Mouse (Mus musculus) heart, adult 2 months (tissue): ENCODE measurements around the gene Hoxb6.

Experiments used
- CTCF ChIP-seq: fragments of 200-600 bp; IDR thresholded peaks from 2 replicates; pipeline ENCODE4 v1.8.1; 2022; ENCODE audit warnings: antibody characterized with exemption, mild to moderate bottlenecking, moderate library complexity
- EP300 ChIP-seq: fragments of 200-500 bp; IDR thresholded peaks from 2 replicates; pipeline ENCODE4 v1.6.1; 2011; ENCODE audit warnings: low read depth, low read length, control low read depth; ENCODE audit not compliant: insufficient read depth

- TF ChIP-seq EP300 (no peak), CTCF (no peak)
Observed at GRCm38 (mm10) chr11:96262262-96262830, 29.9 kb upstream of the Hoxb6 start.
